ENCODE assay signal across 9 mouse cellular contexts in the genomic region with DNA sequence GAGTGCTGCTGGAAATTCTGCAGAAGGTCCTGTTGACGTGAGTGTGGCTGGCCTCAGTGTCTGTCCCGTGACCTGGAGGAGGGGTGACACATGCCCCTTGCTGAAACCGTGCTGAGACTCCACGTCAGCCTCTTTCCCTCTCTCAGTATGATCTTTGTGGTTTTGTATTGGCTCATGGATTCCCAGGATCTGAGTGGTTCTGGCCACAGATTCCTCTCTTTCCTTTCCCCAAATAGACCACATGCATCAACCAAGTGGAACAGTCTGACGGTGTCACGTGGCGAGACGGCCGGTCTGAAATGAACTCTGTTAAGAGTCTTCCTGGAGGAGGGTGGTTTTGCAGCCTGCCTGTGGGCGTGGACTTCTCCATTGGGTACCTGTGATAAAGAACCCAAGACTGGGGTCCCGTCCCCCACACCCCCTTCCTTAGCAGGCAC. TPM values are rescaled to one million over a fixed set of nuclear protein-coding genes. Genes with fewer than 3 reads are reported as not detected.
DNase-seq lines count a peak whose midpoint lies in the region; ATAC-seq and TF ChIP-seq lines count a peak whose summit lies in the region.
"Had no signal": no experiment of that assay in that cellular context is flagged by ENCODE, and none has a peak within 500 bp of the region (broad histone marks: within the 10 kb centered on the region; RNA-seq: fewer than 3 reads in every experiment).

No protein-coding gene starts in this region.

- no peak overlapping the region for H3ac ChIP-seq in myocyte (ENCODE audit: control insufficient read depth, insufficient read length)

- no peaks in the 10 kb centered on the region for H3K9me3 ChIP-seq in limb, embryonic 12.5 days
- no peaks in the 10 kb centered on the region for H3K9me3 ChIP-seq in limb, embryonic 10.5 days (replicated peaks)
- H3K9me3 ChIP-seq in embryonic facial prominence, embryonic 14.5 days (ENCODE audit: control insufficient read depth, low read length) = no peaks in the 10 kb centered on the region
- H3K9me3 ChIP-seq in hindbrain, embryonic 10.5 days = no peaks in the 10 kb centered on the region
- H3K9me3 ChIP-seq: neural tube, embryonic 12.5 days had no signal

- H3K4me3 ChIP-seq in limb, embryonic 12.5 days (replicated peaks) = no peak overlapping the region
- H3K4me3 ChIP-seq in limb, embryonic 10.5 days = no peak overlapping the region
- no peak overlapping the region for H3K4me3 ChIP-seq in embryonic facial prominence, embryonic 14.5 days (ENCODE audit: low read depth, low read length)
- no peak overlapping the region for H3K4me3 ChIP-seq in myocyte
- no peak overlapping the region for H3K4me3 ChIP-seq in hindbrain, embryonic 10.5 days
- H3K4me3 ChIP-seq: neural tube, embryonic 12.5 days had no signal

- H3K79me2 ChIP-seq in myocyte (ENCODE audit: control insufficient read depth, insufficient read depth) = peaks cover 88% of the 10 kb centered on the region

- no peak overlapping the region for H3K9ac ChIP-seq in limb, embryonic 12.5 days (replicated peaks)
- no peak overlapping the region for H3K9ac ChIP-seq in embryonic facial prominence, embryonic 14.5 days (ENCODE audit: low read depth, low read length)
- H3K9ac ChIP-seq: neural tube, embryonic 12.5 days had no signal

- WGBS in limb, embryonic 12.5 days = 69% methylated on average over 11 of the region's 11 CpGs
- WGBS in limb, embryonic 10.5 days = 86% methylated on average over 11 of the region's 11 CpGs
- 30% methylated on average over 11 of the region's 11 CpGs for WGBS in embryonic facial prominence, embryonic 14.5 days
- 70% methylated on average over 11 of the region's 11 CpGs for WGBS in hindbrain, embryonic 10.5 days

- intact Hi-C loops in left cerebral cortex, postnatal 36 days (cut with DNase I) = no loop called here

- no peak for DNase-seq in limb, embryonic 10.5 days (ENCODE audit: low spot score)
- peak; percentile 78 for DNase-seq in embryonic facial prominence, embryonic 14.5 days (ENCODE audit: low spot score)
- peak; percentile 68 for DNase-seq in heart, postnatal 4 days
- no peak for DNase-seq in cerebellum, adult 9-10 months
- no peak for DNase-seq in left cerebral cortex, postnatal 36 days (ENCODE audit: low spot score in 2 of 2)
- DNase-seq in hindbrain, embryonic 10.5 days (ENCODE audit: low spot score) = no peak

- H3K27me3 ChIP-seq in limb, embryonic 12.5 days = no peaks in the 10 kb centered on the region
- H3K27me3 ChIP-seq in limb, embryonic 10.5 days (ENCODE audit: low read depth, poor library complexity, severe bottlenecking) = no peaks in the 10 kb centered on the region
- no peaks in the 10 kb centered on the region for H3K27me3 ChIP-seq in embryonic facial prominence, embryonic 14.5 days (replicated peaks; ENCODE audit: control insufficient read depth, insufficient read depth, low read length)
- H3K27me3 ChIP-seq in myocyte (ENCODE audit: control insufficient read depth, insufficient read depth, insufficient read length) = no peaks in the 10 kb centered on the region
- H3K27me3 ChIP-seq in hindbrain, embryonic 10.5 days (ENCODE audit: insufficient read depth, poor library complexity, severe bottlenecking) = no peaks in the 10 kb centered on the region
- H3K27me3 ChIP-seq: neural tube, embryonic 12.5 days had no signal

- peaks cover 22% of the 10 kb centered on the region for H3K36me3 ChIP-seq in limb, embryonic 12.5 days
- H3K36me3 ChIP-seq in limb, embryonic 10.5 days = peaks cover 47% of the 10 kb centered on the region
- H3K36me3 ChIP-seq in embryonic facial prominence, embryonic 14.5 days (ENCODE audit: control insufficient read depth, insufficient read depth, low read length) = no peaks in the 10 kb centered on the region
- H3K36me3 ChIP-seq in myocyte (ENCODE audit: control insufficient read depth, insufficient read depth) = no peaks in the 10 kb centered on the region
- H3K36me3 ChIP-seq in hindbrain, embryonic 10.5 days = peaks cover 31% of the 10 kb centered on the region
- H3K36me3 ChIP-seq: neural tube, embryonic 12.5 days had no signal

- peak overlapping the region; percentile 31; the same call in 1 of the 2 replicates for H3K27ac ChIP-seq in limb, embryonic 12.5 days
- no peak overlapping the region for H3K27ac ChIP-seq in limb, embryonic 10.5 days
- H3K27ac ChIP-seq in embryonic facial prominence, embryonic 14.5 days (replicated peaks; ENCODE audit: low read depth, low read length) = peak overlapping the region; percentile 86
- H3K27ac ChIP-seq in hindbrain, embryonic 10.5 days = no peak overlapping the region
- H3K27ac ChIP-seq: neural tube, embryonic 12.5 days had no signal

- TF ChIP-seq POLR2A in myocyte (IDR thresholded peaks at IDR 0.05; ENCODE audit: insufficient read length, low read depth) = no peak

- no peak overlapping the region for H3K4me2 ChIP-seq in limb, embryonic 12.5 days
- H3K4me2 ChIP-seq in embryonic facial prominence, embryonic 14.5 days (ENCODE audit: low read depth, low read length) = peak overlapping the region; percentile 23; the same call in 1 of the 2 replicates
- peak overlapping the region; percentile 65 for H3K4me2 ChIP-seq in myocyte (ENCODE audit: low read depth)
- H3K4me2 ChIP-seq: neural tube, embryonic 12.5 days had no signal

- ATAC-seq in limb, embryonic 12.5 days (ENCODE audit: insufficient number of reproducible peaks, insufficient read depth, low FRiP score, low TSS enrichment, low read depth) = no peak
- peak; percentile 51 for ATAC-seq in embryonic facial prominence, embryonic 14.5 days (ENCODE audit: low read depth)

- peaks cover 77% of the 10 kb centered on the region for H3K4me1 ChIP-seq in limb, embryonic 12.5 days (replicated peaks)
- H3K4me1 ChIP-seq in limb, embryonic 10.5 days = peaks cover 65% of the 10 kb centered on the region
- peaks cover 50% of the 10 kb centered on the region for H3K4me1 ChIP-seq in embryonic facial prominence, embryonic 14.5 days (ENCODE audit: control insufficient read depth, insufficient read depth, low read length)
- peaks cover 73% of the 10 kb centered on the region for H3K4me1 ChIP-seq in hindbrain, embryonic 10.5 days (replicated peaks)

TF ChIP-seq in myocyte, 11 proteins besides CTCF, POLR2A, EP300 and RAD21:
- TF ChIP-seq MYOD1 (IDR thresholded peaks at IDR 0.05; ENCODE audit: control insufficient read depth in 1 of 3, insufficient read length in 2 of 3, low read depth in 2 of 3) (peak in 1 of 3 experiments; percentile 20), REST (IDR thresholded peaks at IDR 0.05; ENCODE audit: insufficient read depth, insufficient read length) (no peak), TCF3 (IDR thresholded peaks at IDR 0.05; ENCODE audit: insufficient read length, low read depth) (no peak), MYOG (IDR thresholded peaks at IDR 0.05; ENCODE audit: control insufficient read depth in 1 of 3, insufficient read depth in 1 of 3, insufficient read length in 2 of 3, low read depth in 2 of 3) (peak in 1 of 3 experiments; percentile 3), E2F4 (IDR thresholded peaks at IDR 0.05; ENCODE audit: insufficient read depth) (no peak), USF1 (IDR thresholded peaks at IDR 0.05; ENCODE audit: low read depth) (peak; percentile 90), CEBPB (IDR thresholded peaks at IDR 0.05; ENCODE audit: insufficient read depth, poor library complexity, severe bottlenecking) (0 out of 2 replicates have a peak, but pooled peaks have one; percentile 11), TCF12 (IDR thresholded peaks at IDR 0.05; ENCODE audit: insufficient read depth, poor library complexity, severe bottlenecking) (no peak), POLR2AphosphoS2 (IDR thresholded peaks at IDR 0.05; ENCODE audit: insufficient read length, low read depth) (no peak), MAX (IDR thresholded peaks at IDR 0.05; ENCODE audit: low read depth) (no peak), SRF (IDR thresholded peaks at IDR 0.05; ENCODE audit: control insufficient read depth, insufficient read length, low read depth) (no peak)

RNA-seq across cellular contexts. Expression of a gene that starts 21.3 kb away (rescaled TPM):
- 386 and 390 TPM in 2 replicates for polyA plus RNA-seq in limb, embryonic 12.5 days (2016; fragmentation: Nextera tagmentation; extraction: Ambion mirVana)
- 385 and 390 TPM in 2 replicates for polyA plus RNA-seq in limb, embryonic 10.5 days (2016; fragmentation: Nextera tagmentation; extraction: Ambion mirVana)
- 293 and 299 TPM in 2 replicates for polyA plus RNA-seq in embryonic facial prominence, embryonic 14.5 days (2014; fragmentation: Nextera tagmentation; extraction: Ambion mirVana)
- 100 to 1,000 TPM; 423 to 429 TPM for total RNA-seq in heart, postnatal 4 days (2021)
- 247 TPM for polyA plus RNA-seq in myocyte (2012; fragmentation: generic; extraction: Trizol)
- 100 to 1,000 TPM; 343 to 354 TPM for total RNA-seq in left cerebral cortex, postnatal 36 days (2021)
- polyA plus RNA-seq in hindbrain, embryonic 10.5 days (2016; fragmentation: Nextera tagmentation; extraction: Ambion mirVana) = 331 and 370 TPM in 2 replicates

Comparison
In these comparisons a context has a peak if more than half of its experiments do, and no peak if none do; other contexts are left out.
1. H3K27ac ChIP-seq: peak in limb, embryonic 12.5 days (single experiment) and embryonic facial prominence, embryonic 14.5 days (single experiment); none in limb, embryonic 10.5 days (single experiment) and hindbrain, embryonic 10.5 days (single experiment).
2. DNase-seq: peak in embryonic facial prominence, embryonic 14.5 days (single experiment) and heart, postnatal 4 days (single experiment); none in limb, embryonic 10.5 days (single experiment), cerebellum, adult 9-10 months (single experiment), left cerebral cortex, postnatal 36 days (0 of 2) and hindbrain, embryonic 10.5 days (single experiment).